Mouse (Mus musculus) forebrain, embryonic 11.5 days (tissue): ENCODE results near the gene Vps53. TPM values are rescaled to one million over a fixed set of nuclear protein-coding genes. Genes with fewer than 3 reads are reported as not detected.
"Not testable (repeated sequence)": the region's sequence is repeated elsewhere in the genome, so short reads cannot be mapped to it uniquely, and the experiment has no call there.

Experiments used
- ATAC-seq: fragments of 200-750 bp; cut with Nextera tagmentation; replicated peaks from 2 replicates; pipeline ENCODE4 v1.8.0; 2017; ENCODE audit warnings: moderate TSS enrichment; ENCODE audit not compliant: low FRiP score
- DNase-seq: peaks from one replicate; pipeline ENCODE4 v3.0.0-alpha.2; 2017; ENCODE audit warnings: low spot score
- H3K27ac ChIP-seq: fragments of 300-500 bp; sonication (generic); 2 replicates; pipeline ENCODE4 v1.5.1; 2014; ENCODE audit warnings: low read depth, low read length
- H3K27me3 ChIP-seq: fragments of 300-500 bp; sonication (generic); 2 replicates; pipeline ENCODE4 v1.6.1; 2014; ENCODE audit warnings: mild to moderate bottlenecking, low read length, mixed read lengths; ENCODE audit not compliant: control insufficient read depth, insufficient read depth
- H3K36me3 ChIP-seq: fragments of 300-500 bp; sonication (generic); 2 replicates; pipeline ENCODE4 v1.6.1; 2014; ENCODE audit warnings: mild to moderate bottlenecking, low read length, moderate library complexity, mixed read lengths; ENCODE audit not compliant: control insufficient read depth, insufficient read depth
- H3K4me1 ChIP-seq: fragments of 300-500 bp; sonication (generic); replicated peaks from 2 replicates; pipeline ENCODE4 v1.6.1; 2014; ENCODE audit warnings: low read length, mixed read lengths; ENCODE audit not compliant: control insufficient read depth, insufficient read depth
- H3K4me2 ChIP-seq: fragments of 300-500 bp; sonication (generic); 2 replicates; pipeline ENCODE4 v1.6.1; 2014; ENCODE audit warnings: low read depth, mild to moderate bottlenecking, low read length, moderate library complexity, mixed read lengths; ENCODE audit not compliant: severe bottlenecking
- H3K4me3 ChIP-seq: fragments of 300-500 bp; sonication (generic); 2 replicates; pipeline ENCODE4 v1.5.1; 2014; ENCODE audit warnings: low read depth, low read length
- H3K9ac ChIP-seq: fragments of 300-500 bp; sonication (generic); 2 replicates; pipeline ENCODE4 v1.6.1; 2014; ENCODE audit warnings: low read length
- H3K9me3 ChIP-seq: fragments of 300-500 bp; sonication (generic); 2 replicates; pipeline ENCODE4 v1.6.1; 2016; ENCODE audit warnings: low read length, mixed read lengths; ENCODE audit not compliant: control insufficient read depth
- WGBS: fragments of 180-500 bp; shearing (Covaris S2); extraction: QIAGEN DNeasy Blood & Tissue Kit; methylation state at CpG from one replicate; pipeline ENCODE4 v1.1.7; 2014; 5-methylcytosine and 5-hydroxymethylcytosine counted together
- polyA plus RNA-seq: library from polyadenylated mRNA; unstranded; fragments of >200 nt; fragmentation: Nextera tagmentation; extraction: Ambion mirVana; gene quantifications from 2 replicates; pipeline ENCODE4 v1.2.1, GENCODE M21; 2014

Vps53 gene
- polyA plus RNA-seq, 1 experiment from 2014 or later: 43.6 TPM

GRCm38 (mm10) chr11:76015251-76015650 lies 164.2 kb downstream of the Vps53 start:
- H3K27ac ChIP-seq: no peak overlapping the region
- 92% methylated on average over 6 of the region's 6 CpGs for WGBS
- ATAC-seq (no peak), DNase-seq (no peak)
- H3K9ac ChIP-seq: no peak overlapping the region
- no peaks in the 10 kb centered on the region for H3K4me1 ChIP-seq
- H3K27me3 ChIP-seq: no peaks in the 10 kb centered on the region
- H3K4me2 ChIP-seq: no peak overlapping the region
- no peak overlapping the region for H3K4me3 ChIP-seq
- no peaks in the 10 kb centered on the region for H3K36me3 ChIP-seq
- H3K9me3 ChIP-seq: no peaks in the 10 kb centered on the region

DNA sequence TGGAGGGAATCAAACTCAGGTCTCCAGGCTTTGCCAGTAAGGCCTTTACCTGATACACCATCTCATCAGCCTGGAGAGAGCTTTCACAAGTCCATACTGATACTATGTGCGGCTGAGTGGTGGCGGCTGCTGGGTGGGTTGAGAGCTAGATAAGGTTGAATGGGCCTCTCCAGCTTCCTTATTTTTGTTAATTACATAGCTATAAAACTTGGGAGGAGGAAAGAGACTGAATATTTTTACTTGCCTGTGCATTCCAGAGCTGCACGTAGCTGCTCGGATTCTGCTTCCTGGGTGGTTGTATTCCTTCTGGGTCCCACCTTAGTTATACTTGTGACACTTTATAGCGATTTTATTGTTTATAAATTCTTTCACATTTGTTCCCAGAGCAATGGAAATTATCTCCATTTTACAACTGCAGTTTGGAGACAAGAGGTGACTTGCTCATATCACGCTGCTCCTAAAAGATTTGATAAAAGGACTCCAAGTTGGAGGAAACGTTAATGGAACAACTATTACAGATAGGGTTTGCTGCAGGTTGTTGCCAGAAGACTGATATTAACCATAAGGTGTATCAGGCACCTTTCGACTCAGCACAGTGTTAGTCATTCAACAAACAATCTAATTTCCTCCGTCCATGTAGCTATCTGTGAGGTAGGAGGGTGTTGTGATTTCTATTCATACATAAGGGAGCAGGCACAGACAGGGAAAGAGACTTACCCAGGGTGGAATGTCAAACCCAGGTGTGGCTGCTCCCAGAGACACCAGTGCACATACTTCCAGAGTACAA lies 168.4 kb downstream of the Vps53 start:
- Histone ChIP-seq H3K36me3 (no peaks in the 10 kb centered on the region), H3K27me3 (no peaks in the 10 kb centered on the region), H3K27ac (no peak overlapping the region), H3K4me1 (no peaks in the 10 kb centered on the region), H3K4me2 (no peak overlapping the region), H3K9ac (no peak overlapping the region), H3K4me3 (no peak overlapping the region), H3K9me3 (no peaks in the 10 kb centered on the region)
- WGBS: 88% methylated on average over 9 of the region's 9 CpGs
- no peak for ATAC-seq
- no peak for DNase-seq

- DNase-seq: no peak
- WGBS: 87% methylated on average over 6 of the region's 6 CpGs
Measured at GRCm38 (mm10) chr11:76009101-76009500, 170.3 kb downstream of the Vps53 start.

DNA sequence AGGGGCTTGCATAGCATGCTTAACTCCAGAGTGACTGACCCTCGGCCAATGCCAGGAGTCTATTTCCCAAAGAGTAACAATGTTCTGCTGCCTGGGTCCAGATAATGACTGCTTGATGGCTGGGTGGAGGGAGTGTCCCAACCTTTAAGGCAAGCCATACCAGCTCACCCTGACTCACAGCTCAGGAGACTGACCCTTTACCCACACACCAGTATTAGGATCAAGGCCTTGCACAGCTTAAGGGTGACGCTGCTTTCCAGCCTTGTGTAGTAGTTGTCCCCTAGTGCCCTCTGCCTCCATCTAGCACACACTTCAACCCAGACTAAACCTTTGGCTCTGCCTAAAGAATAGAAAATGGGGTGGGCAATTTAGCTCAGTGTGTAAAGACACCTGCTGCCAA lies 171.3 kb downstream of the Vps53 start:
- WGBS: 82% methylated on average over 2 of the region's 2 CpGs
- Histone ChIP-seq H3K27me3 (no peaks in the 10 kb centered on the region), H3K9me3 (no peaks in the 10 kb centered on the region), H3K9ac (no peak overlapping the region), H3K4me2 (no peak overlapping the region), H3K36me3 (no peaks in the 10 kb centered on the region), H3K4me1 (no peaks in the 10 kb centered on the region), H3K27ac (no peak overlapping the region), H3K4me3 (no peak overlapping the region)
- no peak for ATAC-seq
- no peak for DNase-seq

More at GRCm38 (mm10) chr11:76009101-76009500, 170.3 kb downstream of the Vps53 start:
- H3K27me3 ChIP-seq: no peaks in the 10 kb centered on the region
- no peak overlapping the region for H3K9ac ChIP-seq
- H3K4me1 ChIP-seq: no peaks in the 10 kb centered on the region
- H3K9me3 ChIP-seq: no peaks in the 10 kb centered on the region
- no peak for ATAC-seq
- H3K4me2 ChIP-seq: no peak overlapping the region
- H3K4me3 ChIP-seq: no peak overlapping the region
- H3K27ac ChIP-seq: no peak overlapping the region
- no peaks in the 10 kb centered on the region for H3K36me3 ChIP-seq

DNA sequence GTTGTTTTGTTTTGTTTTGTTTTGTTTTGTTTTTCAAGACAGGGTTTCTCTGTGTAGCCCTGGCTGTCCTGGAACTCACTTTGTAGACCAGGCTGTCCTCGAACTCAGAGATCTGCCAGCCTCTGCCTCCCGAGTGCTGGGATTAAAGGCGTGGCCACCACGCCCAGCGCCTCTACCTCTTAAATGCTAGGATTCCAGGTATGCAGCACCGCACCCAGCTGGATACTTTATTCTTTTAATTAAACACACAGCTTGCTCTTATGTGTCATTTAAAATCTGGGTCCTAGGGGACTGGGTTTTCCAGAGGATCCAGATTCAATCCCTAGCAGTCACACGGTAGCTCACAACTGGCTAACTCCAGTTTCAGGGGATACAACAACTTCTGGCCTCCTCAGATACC lies 175.2 kb downstream of the Vps53 start:
- H3K4me1 ChIP-seq, H3K9ac ChIP-seq, ATAC-seq, H3K27ac ChIP-seq, H3K27me3 ChIP-seq, H3K4me2 ChIP-seq, H3K36me3 ChIP-seq, DNase-seq, H3K9me3 ChIP-seq, H3K4me3 ChIP-seq: not testable (repeated sequence)
- 98% methylated on average over 7 of the region's 7 CpGs for WGBS

DNA sequence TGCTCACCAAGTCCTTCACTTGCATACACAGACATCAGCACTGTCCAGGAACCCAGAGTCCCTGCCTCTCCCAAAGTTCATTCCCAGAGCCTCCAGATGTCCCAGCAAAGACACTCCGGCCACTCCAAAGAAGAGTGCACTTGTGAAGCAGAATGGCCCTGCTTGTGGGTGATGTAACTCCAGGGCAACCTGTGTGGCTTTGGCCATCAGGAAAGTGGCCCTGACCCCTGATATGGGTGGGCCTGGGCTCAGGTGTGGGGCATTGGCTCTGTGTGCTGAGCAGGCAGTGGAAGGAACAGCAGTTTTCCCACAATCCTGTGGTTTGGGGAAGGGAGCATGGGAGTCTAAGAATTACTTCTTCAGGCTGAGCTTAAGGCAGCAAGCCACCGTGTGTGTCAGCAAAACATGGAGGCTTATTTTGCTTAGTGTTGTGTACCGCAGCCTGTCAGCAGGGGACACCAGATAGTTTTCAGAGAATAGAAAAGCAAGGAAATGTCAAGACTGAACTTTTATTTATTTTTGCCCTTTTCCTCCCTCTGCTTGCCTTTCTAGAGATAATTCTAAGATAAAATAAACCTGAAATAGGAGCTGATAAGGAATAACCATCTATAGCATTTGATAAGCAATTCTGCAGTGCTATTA lies 178.1 kb downstream of the Vps53 start:
- Histone ChIP-seq H3K9me3 (no peaks in the 10 kb centered on the region), H3K27ac (no peak overlapping the region), H3K36me3 (no peaks in the 10 kb centered on the region), H3K27me3 (peaks cover 3% of the 10 kb centered on the region), H3K4me3 (no peak overlapping the region), H3K4me1 (no peaks in the 10 kb centered on the region), H3K9ac (no peak overlapping the region), H3K4me2 (no peak overlapping the region)
- no peak for DNase-seq
- ATAC-seq: no peak
- WGBS: 72% methylated on average over 3 of the region's 3 CpGs

DNA sequence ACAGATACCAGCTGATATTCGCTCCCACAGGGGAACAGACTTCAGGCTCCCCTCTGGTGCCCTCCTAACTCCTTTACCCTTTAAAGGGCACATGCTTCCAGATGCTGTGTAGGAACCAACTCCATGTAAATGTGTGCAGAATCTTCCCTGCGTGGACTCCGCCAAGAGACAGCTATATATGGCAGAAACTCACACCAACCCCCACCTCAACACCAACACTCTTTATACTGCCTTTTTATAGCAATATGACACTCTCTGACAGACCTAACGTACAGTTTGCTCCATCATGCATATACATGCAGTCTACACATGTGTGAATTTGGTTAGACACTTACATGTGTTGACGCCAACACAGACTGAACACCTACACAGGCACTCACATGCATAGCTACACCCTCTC lies 178.7 kb downstream of the Vps53 start:
- H3K36me3 ChIP-seq: no peaks in the 10 kb centered on the region
- H3K9me3 ChIP-seq: no peaks in the 10 kb centered on the region
- H3K4me2 ChIP-seq: no peak overlapping the region
- H3K27me3 ChIP-seq: peaks cover 3% of the 10 kb centered on the region
- H3K9ac ChIP-seq: no peak overlapping the region
- ATAC-seq (no peak), DNase-seq (no peak)
- 90% methylated on average over 5 of the region's 5 CpGs for WGBS
- H3K27ac ChIP-seq: no peak overlapping the region
- no peak overlapping the region for H3K4me3 ChIP-seq
- no peaks in the 10 kb centered on the region for H3K4me1 ChIP-seq

- Histone ChIP-seq H3K27ac (no peak within 1 kb of the TSS), H3K9me3 (no peaks in the 10 kb centered on the region), H3K27me3 (peaks cover 3% of the 10 kb centered on the region), H3K4me2 (peak within 1 kb of the TSS; percentile 88), H3K4me3 (peak within 1 kb of the TSS; percentile 46), H3K4me1 (no peaks in the 10 kb centered on the region), H3K9ac (peak within 1 kb of the TSS; percentile 48), H3K36me3 (no peaks in the 10 kb centered on the region)
- ATAC-seq: peak; percentile 58; the same call in 1 of the 2 replicates
- WGBS: 12% methylated on average over 35 of the region's 36 CpGs
- DNase-seq: peak; percentile 83
Measured at GRCm38 (mm10) chr11:75999440-76000155, 179.8 kb downstream of the Vps53 start, which contains the start of gene 1700016K19Rik. 1700016K19Rik (plus strand) TSS chr11:75999912.
